Mouse (Mus musculus) leukemia stem cell, adult 10-12 weeks (primary cell): Measurements from ENCODE around the gene Ldb1. TPM values are rescaled to one million over a fixed set of nuclear protein-coding genes. Genes with fewer than 3 reads are reported as not detected.

Source experiments
- polyA plus RNA-seq: library from polyadenylated mRNA; stranded (reverse); fragments of >175 nt; gene quantifications from 2 replicates; pipeline ENCODE4 v1.2.3, GENCODE M21; 2012; ENCODE audit warnings: low replicate concordance

Ldb1 gene
- 895 and 1,195 TPM in 2 replicates for polyA plus RNA-seq

DNA sequence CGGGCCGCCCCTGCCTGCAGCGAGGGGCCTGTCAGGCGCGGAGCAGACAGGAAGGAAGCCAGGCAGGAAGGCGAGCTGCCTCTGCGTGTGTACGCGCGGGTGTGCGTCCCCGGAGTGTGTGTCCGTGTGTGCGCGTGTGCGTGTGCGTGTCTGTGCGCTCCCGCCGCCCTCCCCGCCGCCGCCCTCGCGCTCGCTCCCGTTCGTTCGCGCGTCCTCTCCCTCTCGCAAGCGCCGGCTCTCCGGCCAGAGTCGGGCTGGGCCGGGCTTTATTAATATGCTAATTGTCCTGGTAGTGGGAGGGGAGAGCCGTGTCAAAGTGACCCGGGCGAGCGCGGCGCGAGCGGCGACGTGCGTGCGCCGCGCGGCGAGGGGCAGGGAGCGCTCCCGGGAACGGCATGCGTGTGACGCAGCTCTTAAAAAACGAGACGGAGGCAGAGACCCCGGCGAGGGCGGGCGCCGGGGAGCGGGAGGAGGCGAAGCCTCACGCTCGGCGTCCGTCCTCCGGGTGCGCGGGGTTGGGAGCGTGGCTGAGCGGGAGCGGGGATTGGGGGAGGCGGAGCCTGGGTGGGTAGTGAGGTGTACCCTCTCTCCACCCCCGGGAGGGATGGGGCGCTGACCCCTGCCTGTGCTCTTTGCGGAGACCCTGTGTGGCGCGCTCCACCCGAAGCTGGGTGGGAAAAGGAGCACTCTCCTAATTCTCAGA, at the start of gene Ldb1:
Ldb1 (minus strand) TSS at position 222 of the 703 bp plus-strand sequence.

DNA sequence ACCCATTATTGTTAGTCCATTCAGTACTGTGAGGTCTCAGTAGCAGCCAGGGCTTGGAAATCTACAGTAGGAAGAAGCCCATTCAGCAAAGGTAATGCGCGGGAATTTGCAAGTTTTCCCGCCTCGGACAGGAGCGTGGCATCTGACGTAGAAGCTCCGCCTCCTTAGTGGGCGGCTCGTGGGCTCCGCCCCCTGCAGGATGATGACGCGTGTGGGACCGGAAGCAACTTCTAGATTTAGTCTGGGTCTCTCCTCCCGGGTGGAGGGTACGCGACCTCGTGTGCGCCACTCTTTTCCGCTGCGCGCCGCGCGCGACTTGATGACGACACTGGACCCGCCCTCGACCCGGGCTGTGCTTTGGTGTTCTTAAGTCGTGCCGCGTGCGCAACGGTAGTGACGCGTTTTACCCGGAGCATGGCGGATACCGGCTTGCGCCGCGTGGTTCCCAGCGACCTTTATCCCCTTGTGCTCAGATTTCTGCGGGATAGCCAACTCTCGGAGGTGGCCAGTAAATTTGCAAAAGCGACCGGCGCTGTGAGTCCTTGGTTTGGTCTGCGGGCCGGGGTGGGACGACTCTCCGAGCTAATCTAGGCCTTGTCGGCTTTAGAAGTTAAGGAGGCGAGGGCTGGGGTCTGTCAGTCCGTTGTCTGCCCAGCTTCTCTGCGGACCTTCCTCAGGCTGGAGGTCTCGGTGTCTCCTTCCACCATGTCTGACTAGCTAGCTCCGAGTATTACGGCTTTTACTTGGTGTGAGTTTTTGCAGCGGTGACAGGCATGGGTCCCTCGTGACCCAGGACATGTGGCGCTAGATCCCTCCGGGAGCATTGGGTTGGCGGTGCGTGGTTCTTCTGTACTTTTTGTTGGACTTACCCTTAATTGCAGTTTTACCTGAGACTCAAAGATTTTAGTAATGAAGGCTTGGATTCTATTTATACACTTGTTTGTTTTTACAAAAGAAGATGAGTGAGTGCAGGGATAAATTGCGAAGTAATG, 30.9 kb upstream of the Ldb1 start, which contains the start of gene Nolc1:
Nolc1 (plus strand) TSS at position 248 of the 992 bp plus-strand sequence.

DNA sequence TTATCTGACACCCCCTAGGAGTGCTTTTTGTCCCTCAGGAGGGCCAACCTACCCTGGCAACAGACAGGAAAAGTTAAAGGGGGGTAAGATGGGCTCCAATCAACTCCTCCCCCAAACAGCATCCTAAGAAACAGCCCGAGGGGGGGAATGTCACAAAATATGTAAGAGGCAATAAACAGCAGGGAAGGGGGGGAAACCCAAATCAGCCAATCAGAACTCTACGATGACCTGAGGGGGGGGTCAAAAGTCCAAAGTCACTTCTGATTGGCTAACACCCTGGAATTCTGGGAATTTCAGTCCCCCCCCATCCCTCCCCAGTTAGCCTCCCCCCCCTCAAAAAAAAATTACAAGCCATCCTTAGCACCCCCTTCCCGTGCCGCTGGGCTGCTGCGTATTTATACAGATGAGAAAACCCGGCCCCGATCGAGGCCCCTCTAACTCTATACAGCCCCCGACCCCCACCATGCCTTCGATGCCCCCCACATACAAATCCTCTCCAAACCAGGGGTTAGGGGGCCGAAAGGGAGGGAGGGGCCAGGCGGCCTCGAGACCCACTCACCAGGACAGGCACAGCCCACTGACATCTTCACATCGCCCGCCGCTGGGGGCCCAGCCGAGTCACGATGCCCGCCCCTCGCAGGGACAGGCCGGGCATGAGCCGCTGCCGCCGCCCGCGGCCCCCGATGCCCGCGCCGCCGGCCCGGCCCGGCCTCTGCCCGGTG, 582 bp downstream of the Ldb1 start, which contains the start of gene Pprc1:
Pprc1 (plus strand) TSS at position 616 of the 722 bp plus-strand sequence.

DNA sequence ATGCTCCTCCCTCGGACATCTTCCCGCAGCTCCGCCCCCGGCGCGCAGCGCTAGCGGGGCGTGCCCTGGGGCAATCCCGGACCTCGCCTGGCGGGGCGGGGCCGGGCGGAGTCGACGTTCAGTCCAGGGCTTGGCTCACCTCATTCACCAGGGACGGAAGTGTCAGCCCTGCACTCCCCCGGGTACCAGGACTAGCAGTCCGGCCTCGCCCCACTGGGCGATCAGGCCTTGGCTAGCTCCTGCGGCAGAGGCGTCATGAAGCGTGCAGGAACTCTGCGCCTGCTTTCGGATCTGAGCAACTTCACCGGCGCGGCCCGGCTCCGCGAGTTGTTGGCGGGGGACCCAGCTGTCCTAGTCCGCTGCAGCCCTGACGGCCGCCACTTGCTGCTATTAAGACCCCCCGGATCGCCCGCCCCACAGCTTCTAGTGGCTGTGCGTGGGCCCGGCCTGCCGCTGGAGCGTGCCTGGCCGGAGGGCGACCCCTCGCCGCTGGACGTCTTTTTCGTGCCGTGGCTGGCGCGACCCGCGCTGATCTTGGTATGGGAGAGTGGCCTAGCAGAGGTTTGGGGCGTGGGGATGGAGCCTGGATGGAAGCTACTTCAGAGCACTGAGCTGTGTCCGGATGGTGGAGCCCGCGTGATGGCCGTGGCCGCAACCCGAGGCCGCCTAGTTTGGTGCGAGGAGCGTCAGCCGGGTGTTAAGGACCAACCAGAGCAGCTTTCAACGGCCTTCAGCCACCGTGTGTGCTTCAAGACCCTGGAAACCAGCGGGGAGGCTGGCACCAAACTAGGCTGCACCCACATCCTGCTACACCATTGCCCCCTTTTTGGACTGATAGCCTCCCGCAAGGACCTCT, 41.4 kb downstream of the Ldb1 start, which contains the start of gene Hps6:
Hps6 (plus strand) TSS at position 138 of the 856 bp plus-strand sequence.

DNA sequence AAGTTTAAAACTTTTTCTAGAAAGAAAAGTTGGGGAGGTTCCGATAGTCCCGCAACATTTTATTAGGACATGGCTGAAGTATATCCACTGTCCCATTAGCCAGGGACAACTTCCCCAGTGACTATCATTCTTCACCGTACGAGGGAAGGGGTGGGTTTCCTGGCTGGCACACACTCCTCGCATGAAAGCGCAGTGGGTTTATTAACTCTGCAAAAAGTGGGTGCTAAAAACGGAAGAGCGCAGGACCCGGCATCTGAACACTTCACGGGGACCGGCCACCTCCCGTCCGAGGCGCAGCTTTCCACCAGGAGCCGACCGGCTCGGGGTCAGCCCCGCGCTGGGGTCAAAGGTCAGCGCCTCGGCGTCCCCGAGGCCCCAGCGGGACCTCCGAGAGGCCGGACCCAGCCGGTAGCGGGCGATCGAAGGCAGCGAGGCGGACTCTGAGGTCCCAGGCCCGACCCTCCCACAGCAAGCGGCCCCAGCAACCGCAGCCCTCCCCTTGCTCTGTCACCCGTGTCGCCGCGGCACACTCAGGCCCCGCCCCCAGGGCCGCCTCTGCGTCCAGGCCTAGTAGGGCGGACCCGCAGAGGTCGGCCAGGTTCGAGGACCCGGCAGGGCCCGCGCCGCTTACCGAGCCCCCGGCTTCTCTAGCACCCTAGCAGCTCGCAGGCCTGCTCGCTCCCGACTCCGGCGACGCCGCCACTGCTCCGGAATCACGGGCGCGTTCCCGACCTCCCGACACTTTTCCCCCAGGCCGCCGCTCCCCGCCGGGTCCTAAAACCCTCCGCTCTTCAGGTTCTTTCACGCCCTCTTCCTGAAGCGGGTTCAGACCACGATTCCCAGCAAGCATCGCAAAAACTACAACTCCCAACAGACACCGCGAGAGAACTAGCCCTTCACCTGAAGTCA, 47.0 kb downstream of the Ldb1 start, which contains the start of gene Armh3:
Armh3 (minus strand) TSS at position 704 of the 909 bp plus-strand sequence.

Other genes starting within 250 kb of the Ldb1 start
- gene Kcnip2, start 229.2 kb downstream of the Ldb1 start, polyA plus RNA-seq = 0.06 and 0.09 TPM in 2 replicates
- gene Armh3, start 46.7 kb downstream of the Ldb1 start, polyA plus RNA-seq = 0.55 and 2.1 TPM in 2 replicates
- 12.0 TPM in 2 replicates for gene Hps6, start 41.7 kb downstream of the Ldb1 start, polyA plus RNA-seq
- gene Pprc1, start 328 bp downstream of the Ldb1 start, polyA plus RNA-seq = 18.5 and 72.4 TPM in 2 replicates
- 49.0 and 88.6 TPM in 2 replicates for gene Nolc1, start 30.6 kb upstream of the Ldb1 start, polyA plus RNA-seq
- gene Elovl3, start 86.7 kb upstream of the Ldb1 start, polyA plus RNA-seq = not detected in 2 replicates
- not detected in 2 replicates for gene Pitx3, start 103.1 kb upstream of the Ldb1 start, polyA plus RNA-seq
- 511 and 517 TPM in 2 replicates for gene Gbf1, start 107.3 kb upstream of the Ldb1 start, polyA plus RNA-seq